Mouse (Mus musculus): Measurements from ENCODE around the gene Pde6c. TPM values are rescaled to one million over a fixed set of nuclear protein-coding genes. Genes with fewer than 3 reads are reported as not detected.

Pde6c gene
- polyA plus RNA-seq, 1 experiment from 2014 or later: 0.47 TPM

DNA sequence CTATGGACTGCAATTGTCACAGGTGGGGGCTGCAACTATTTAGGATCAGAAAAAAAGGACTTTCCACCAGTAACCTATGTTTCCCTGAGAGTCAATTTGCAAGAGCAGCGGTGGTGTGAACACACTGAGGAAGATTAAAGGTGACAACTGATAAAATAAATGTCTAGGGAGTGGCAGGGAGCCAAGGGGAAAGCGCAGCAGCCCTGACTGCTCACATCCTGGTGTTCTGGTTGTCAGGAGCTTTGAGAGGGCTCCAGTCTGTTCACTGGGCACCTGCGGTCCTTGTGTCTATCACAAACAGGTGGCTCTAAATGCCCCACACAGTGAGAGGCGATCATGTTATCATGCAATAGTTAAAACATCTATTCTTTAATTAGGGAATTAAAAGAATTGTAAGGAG lies 20.0 kb upstream of the Pde6c start:
- H3K4me3 ChIP-seq: no peak overlapping the region
- no peak overlapping the region for H3K9ac ChIP-seq
- H3K4me1 ChIP-seq (replicated peaks): no peaks in the 10 kb centered on the region
- 56% methylated on average over 4 of the region's 4 CpGs for WGBS
- ATAC-seq (ENCODE audit: low FRiP score): no peak
- no peaks in the 10 kb centered on the region for H3K27me3 ChIP-seq
- no peaks in the 10 kb centered on the region for H3K36me3 ChIP-seq
- no peak overlapping the region for H3K4me2 ChIP-seq
- H3K27ac ChIP-seq: no peak overlapping the region
- H3K9me3 ChIP-seq: no peaks in the 10 kb centered on the region

GRCm38 (mm10) chr19:38114834-38115491 lies 17.6 kb upstream of the Pde6c start:
- no peaks in the 10 kb centered on the region for H3K36me3 ChIP-seq
- H3K4me2 ChIP-seq: no peak overlapping the region
- no peaks in the 10 kb centered on the region for H3K9me3 ChIP-seq
- H3K27me3 ChIP-seq: no peaks in the 10 kb centered on the region
- H3K4me3 ChIP-seq: no peak overlapping the region
- no peak overlapping the region for H3K27ac ChIP-seq
- WGBS: 92% methylated on average over 7 of the region's 7 CpGs
- no peak overlapping the region for H3K9ac ChIP-seq
- no peak for ATAC-seq (ENCODE audit: low FRiP score)
- no peaks in the 10 kb centered on the region for H3K4me1 ChIP-seq (replicated peaks)

DNA sequence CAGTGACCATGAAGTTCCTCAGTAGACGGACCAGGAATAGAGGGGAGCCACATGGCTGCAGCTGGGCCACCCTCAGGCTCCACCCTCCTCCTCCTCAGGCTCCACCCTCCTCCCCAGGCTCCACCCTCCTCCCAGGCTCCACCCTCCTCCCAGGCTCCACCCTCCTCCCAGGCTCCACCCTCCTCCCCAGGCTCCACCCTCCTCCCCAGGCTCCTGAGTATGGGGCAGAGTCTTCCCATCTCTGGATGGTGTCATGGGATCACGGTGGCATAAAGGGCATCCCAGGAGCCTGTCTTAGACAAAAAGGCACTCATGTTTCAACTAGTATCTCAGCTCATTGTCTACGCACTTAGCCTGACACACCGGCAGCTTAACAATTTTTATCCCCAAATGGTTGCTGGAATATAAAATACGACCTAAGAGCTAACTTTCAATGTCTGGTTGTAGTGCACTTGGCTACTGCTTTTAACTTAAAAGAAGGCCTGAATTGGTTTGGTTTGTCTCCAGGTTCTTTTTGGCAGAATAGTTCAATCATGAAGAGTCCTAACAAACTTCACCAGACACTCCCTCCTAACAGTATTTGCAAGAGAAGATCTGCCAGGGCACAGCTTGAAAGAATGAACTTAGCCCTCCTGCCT lies 12.3 kb upstream of the Pde6c start:
- no peak for ATAC-seq (ENCODE audit: low FRiP score)
- Histone ChIP-seq H3K27me3 (peaks cover 32% of the 10 kb centered on the region), H3K4me1 (replicated peaks) (peaks cover 3% of the 10 kb centered on the region; the same call in 1 of the 2 replicates), H3K36me3 (no peaks in the 10 kb centered on the region), H3K4me2 (no peak overlapping the region), H3K4me3 (no peak overlapping the region), H3K9me3 (no peaks in the 10 kb centered on the region), H3K27ac (no peak overlapping the region), H3K9ac (no peak overlapping the region)
- WGBS: 86% methylated on average over 5 of the region's 5 CpGs

GRCm38 (mm10) chr19:38123921-38124320 lies 8.7 kb upstream of the Pde6c start:
- Histone ChIP-seq H3K36me3 (no peaks in the 10 kb centered on the region), H3K4me2 (peak overlapping the region; percentile 82), H3K4me3 (peak overlapping the region; percentile 57), H3K9ac (no peak overlapping the region), H3K4me1 (replicated peaks) (peaks cover 3% of the 10 kb centered on the region; the same call in 1 of the 2 replicates), H3K9me3 (no peaks in the 10 kb centered on the region), H3K27ac (no peak overlapping the region), H3K27me3 (peaks cover 42% of the 10 kb centered on the region)
- 30% methylated on average over 9 of the region's 9 CpGs for WGBS
- ATAC-seq (ENCODE audit: low FRiP score): no peak

DNA sequence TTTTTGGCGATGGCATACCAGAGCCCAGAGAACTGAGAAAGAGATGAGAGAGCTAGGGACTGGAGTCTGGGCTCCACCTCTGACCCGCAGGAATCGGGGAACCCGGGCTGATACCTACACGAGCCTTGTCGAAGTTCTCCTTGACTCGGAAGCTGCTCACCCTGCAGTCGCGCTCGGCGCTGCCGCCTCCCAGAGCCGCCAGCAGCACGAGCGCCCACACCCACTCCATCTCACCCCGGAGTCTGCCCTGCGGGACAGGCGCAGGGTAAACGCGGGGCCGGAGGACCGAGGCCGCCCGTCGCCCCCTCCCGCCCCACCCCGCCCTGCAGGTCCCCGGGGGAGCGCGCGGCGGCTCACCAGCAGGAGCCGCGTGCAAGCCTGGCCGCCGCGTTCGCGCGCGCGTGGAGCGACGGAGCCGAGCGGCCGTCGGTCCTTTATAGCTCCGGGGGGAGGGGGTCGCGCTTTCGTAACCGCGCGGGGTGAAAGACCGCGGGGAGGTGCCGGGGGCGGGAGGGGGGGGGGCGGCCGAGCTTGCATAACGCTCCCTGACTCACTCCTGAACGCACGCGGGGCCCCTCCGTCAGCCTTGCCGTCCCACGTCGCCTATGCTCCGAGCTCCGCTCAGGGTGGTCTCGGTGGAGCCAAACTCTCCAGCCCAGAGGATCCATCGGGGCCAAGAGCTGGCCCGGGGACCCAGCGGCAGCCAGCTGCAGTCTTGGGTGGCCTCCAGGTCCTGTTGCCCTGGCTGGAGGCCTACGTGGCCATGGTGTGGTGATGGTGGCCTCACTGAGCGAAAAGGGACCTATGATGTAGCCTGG lies 8.0 kb upstream of the Pde6c start:
- Histone ChIP-seq H3K4me3 (peak overlapping the region; percentile 57), H3K27ac (no peak overlapping the region), H3K9me3 (no peaks in the 10 kb centered on the region), H3K4me2 (peak overlapping the region; percentile 82), H3K9ac (peak overlapping the region; percentile 67), H3K4me1 (replicated peaks) (peaks cover 3% of the 10 kb centered on the region; the same call in 1 of the 2 replicates), H3K27me3 (peaks cover 42% of the 10 kb centered on the region), H3K36me3 (no peaks in the 10 kb centered on the region)
- peak; percentile 80 for ATAC-seq (ENCODE audit: low FRiP score)
- WGBS: 1% methylated on average over 51 of the region's 77 CpGs

GRCm38 (mm10) chr19:38125219-38125610 lies 7.4 kb upstream of the Pde6c start, which contains the start of gene Rbp4:
Gene Rbp4, minus strand, starts transcription at chr19:38125281.
- peak within 1 kb of the TSS; percentile 82 for H3K4me2 ChIP-seq
- no peak for ATAC-seq (ENCODE audit: low FRiP score)
- H3K4me1 ChIP-seq (replicated peaks): peaks cover 3% of the 10 kb centered on the region; the same call in 1 of the 2 replicates
- no peaks in the 10 kb centered on the region for H3K9me3 ChIP-seq
- peak within 1 kb of the TSS; percentile 67 for H3K9ac ChIP-seq
- peak within 1 kb of the TSS; percentile 57 for H3K4me3 ChIP-seq
- no peaks in the 10 kb centered on the region for H3K36me3 ChIP-seq
- 71% methylated on average over 6 of the region's 6 CpGs for WGBS
- H3K27me3 ChIP-seq: peaks cover 42% of the 10 kb centered on the region
- no peak within 1 kb of the TSS for H3K27ac ChIP-seq

GRCm38 (mm10) chr19:38126656-38127055 lies 5.9 kb upstream of the Pde6c start:
- no peak overlapping the region for H3K4me2 ChIP-seq
- 79% methylated on average over 8 of the region's 8 CpGs for WGBS
- no peak overlapping the region for H3K4me3 ChIP-seq
- no peak overlapping the region for H3K9ac ChIP-seq
- H3K9me3 ChIP-seq: no peaks in the 10 kb centered on the region
- H3K4me1 ChIP-seq (replicated peaks): peaks cover 3% of the 10 kb centered on the region; the same call in 1 of the 2 replicates
- no peaks in the 10 kb centered on the region for H3K36me3 ChIP-seq
- no peak for ATAC-seq (ENCODE audit: low FRiP score)
- H3K27ac ChIP-seq: no peak overlapping the region
- peaks cover 41% of the 10 kb centered on the region for H3K27me3 ChIP-seq

GRCm38 (mm10) chr19:38133986-38134385 lies 1.4 kb downstream of the Pde6c start:
- WGBS: 82% methylated on average over 11 of the region's 11 CpGs
- no peak for ATAC-seq (ENCODE audit: low FRiP score)
- no peak overlapping the region for H3K27ac ChIP-seq
- no peak overlapping the region for H3K4me3 ChIP-seq
- H3K4me2 ChIP-seq: no peak overlapping the region
- H3K9me3 ChIP-seq: no peaks in the 10 kb centered on the region
- H3K36me3 ChIP-seq: no peaks in the 10 kb centered on the region
- no peak overlapping the region for H3K9ac ChIP-seq
- no peaks in the 10 kb centered on the region for H3K4me1 ChIP-seq (replicated peaks)
- H3K27me3 ChIP-seq: no peaks in the 10 kb centered on the region

GRCm38 (mm10) chr19:38134806-38135205 lies 2.2 kb downstream of the Pde6c start:
- no peaks in the 10 kb centered on the region for H3K27me3 ChIP-seq
- WGBS: 91% methylated on average over 6 of the region's 6 CpGs
- H3K9me3 ChIP-seq: no peaks in the 10 kb centered on the region
- no peak overlapping the region for H3K27ac ChIP-seq
- no peaks in the 10 kb centered on the region for H3K36me3 ChIP-seq
- no peak overlapping the region for H3K4me2 ChIP-seq
- no peak overlapping the region for H3K9ac ChIP-seq
- H3K4me3 ChIP-seq: no peak overlapping the region
- ATAC-seq (ENCODE audit: low FRiP score): no peak
- no peaks in the 10 kb centered on the region for H3K4me1 ChIP-seq (replicated peaks)

GRCm38 (mm10) chr19:38143540-38144271 lies 11.1 kb downstream of the Pde6c start:
- Histone ChIP-seq H3K9me3 (no peaks in the 10 kb centered on the region), H3K27me3 (no peaks in the 10 kb centered on the region), H3K27ac (no peak overlapping the region), H3K9ac (no peak overlapping the region), H3K36me3 (no peaks in the 10 kb centered on the region), H3K4me1 (replicated peaks) (no peaks in the 10 kb centered on the region), H3K4me2 (no peak overlapping the region), H3K4me3 (no peak overlapping the region)
- 88% methylated on average over 4 of the region's 4 CpGs for WGBS
- no peak for ATAC-seq (ENCODE audit: low FRiP score)

DNA sequence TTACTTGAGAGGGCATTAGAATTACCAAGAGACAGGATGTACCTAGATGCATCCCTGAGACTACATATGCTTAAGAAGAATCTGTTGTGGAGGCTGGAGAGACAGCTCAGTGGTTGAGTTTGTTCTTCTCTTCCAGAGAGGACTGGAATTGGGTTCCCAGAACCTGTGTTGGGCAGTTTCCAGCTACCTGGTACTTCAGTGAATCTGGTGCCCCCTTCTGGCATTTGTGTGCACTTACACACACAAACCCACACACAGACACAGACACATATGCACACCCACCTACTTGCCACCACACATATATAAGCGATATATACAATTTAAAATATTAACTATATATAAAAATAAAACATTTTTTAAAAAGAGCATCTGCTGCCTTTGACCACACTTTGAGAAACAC lies 23.7 kb downstream of the Pde6c start:
- no peak overlapping the region for H3K27ac ChIP-seq
- no peaks in the 10 kb centered on the region for H3K36me3 ChIP-seq
- H3K9ac ChIP-seq: no peak overlapping the region
- no peak for ATAC-seq (ENCODE audit: low FRiP score)
- 100% methylated on average over 1 of the region's 1 CpGs for WGBS
- H3K9me3 ChIP-seq: no peaks in the 10 kb centered on the region
- no peaks in the 10 kb centered on the region for H3K27me3 ChIP-seq
- no peak overlapping the region for H3K4me3 ChIP-seq
- no peaks in the 10 kb centered on the region for H3K4me1 ChIP-seq (replicated peaks)
- no peak overlapping the region for H3K4me2 ChIP-seq

Data from hindbrain, embryonic 13.5 days (tissue).